Mouse (Mus musculus) CH12.LX (cell line): ENCODE measurements around the gene Ipo4. TPM values are rescaled to one million over a fixed set of nuclear protein-coding genes. Genes with fewer than 3 reads are reported as not detected.

Source experiments
- DNase-seq: peaks from one replicate; pipeline ENCODE4 v3.0.0-alpha.2; 2013; ENCODE audit errors: extremely low read depth
- H3K27ac ChIP-seq: 2 replicates; pipeline ENCODE4 v1.5.1; 2012; ENCODE audit warnings: low read depth, mild to moderate bottlenecking, control low read depth, moderate library complexity; ENCODE audit not compliant: insufficient read depth
- H3K27me3 ChIP-seq: replicated peaks from 2 replicates; pipeline ENCODE3; 2012; ENCODE audit warnings: inconsistent platforms
- H3K36me3 ChIP-seq, 2 experiments: replicated peaks in 1 of 2; 2 replicates each; pipeline versions ENCODE3 to v1.6.1; 2012; ENCODE audit warnings: inconsistent platforms in 1 of 2, low read length in 1 of 2, mild to moderate bottlenecking in 1 of 2, mixed read lengths in 1 of 2, moderate library complexity in 1 of 2; ENCODE audit not compliant: control insufficient read depth in 1 of 2, insufficient read depth in 1 of 2
- H3K4me1 ChIP-seq, 2 experiments: 2 replicates each; pipeline ENCODE4 v1.6.1; 2012; ENCODE audit warnings: inconsistent platforms in 1 of 2, moderate library complexity in 1 of 2; ENCODE audit not compliant: insufficient read depth in 2 of 2, control insufficient read depth in 1 of 2
- H3K4me2 ChIP-seq: 2 replicates; pipeline ENCODE4 v1.6.1; 2012; ENCODE audit warnings: low read depth, mild to moderate bottlenecking, control low read depth; ENCODE audit not compliant: poor library complexity, insufficient read depth, severe bottlenecking
- H3K4me3 ChIP-seq, 3 experiments: fragments of 150-350 bp in 1 of 3; sonication (generic) in 1 of 3; replicated peaks in 1 of 3; 2 replicates each; pipeline versions ENCODE3 to v1.5.1; 2011 to 2012; ENCODE audit warnings: low read depth in 2 of 3, low read length in 2 of 3, mild to moderate bottlenecking in 2 of 3, moderate library complexity in 2 of 3, control low read depth in 1 of 3, improper control_type of control experiment in 1 of 3, inconsistent platforms in 1 of 3, mixed read lengths in 1 of 3; ENCODE audit not compliant: poor library complexity in 1 of 3
- H3K79me2 ChIP-seq: replicated peaks from 2 replicates; pipeline ENCODE4 v1.6.1; 2012; ENCODE audit warnings: mild to moderate bottlenecking, moderate library complexity; ENCODE audit not compliant: control insufficient read depth, poor library complexity, insufficient read depth, severe bottlenecking; ENCODE audit errors: extremely low read depth
- H3K9ac ChIP-seq: 2 replicates; pipeline ENCODE4 v1.6.1; 2012; ENCODE audit warnings: low read depth, mild to moderate bottlenecking, control low read depth, moderate library complexity; ENCODE audit not compliant: insufficient read depth
- H3K9me3 ChIP-seq: replicated peaks from 2 replicates; pipeline ENCODE3; 2012; ENCODE audit warnings: low read length, inconsistent platforms, mixed read lengths
- BHLHE40 ChIP-seq: IDR thresholded peaks from 2 replicates; pipeline ENCODE4 v1.6.1; 2011; ENCODE audit warnings: mild to moderate bottlenecking, low read depth, low read length, improper control_type of control experiment
- CHD2 ChIP-seq: IDR thresholded peaks from 2 replicates; pipeline ENCODE4 v1.6.1; 2011; ENCODE audit warnings: low read length, improper control_type of control experiment
- CTCF ChIP-seq, 2 experiments: IDR thresholded peaks in 1 of 2; conservative IDR thresholded peaks in 1 of 2; 2 replicates each; pipeline ENCODE4 v1.5.1; 2011 to 2012; ENCODE audit warnings: low read depth in 2 of 2, low read length in 2 of 2, improper control_type of control experiment in 1 of 2, inconsistent platforms in 1 of 2, mild to moderate bottlenecking in 1 of 2, moderate library complexity in 1 of 2
- E2F4 ChIP-seq: IDR thresholded peaks from 2 replicates; pipeline ENCODE4 v1.6.1; 2011; ENCODE audit warnings: low read depth, low read length, improper control_type of control experiment; ENCODE audit not compliant: insufficient replicate concordance
- ELF1 ChIP-seq: IDR thresholded peaks from 2 replicates; pipeline ENCODE4 v1.6.1; 2014; ENCODE audit warnings: low read depth, mild to moderate bottlenecking, inconsistent platforms, low read length, improper control_type of control experiment
- EP300 ChIP-seq: IDR thresholded peaks from 2 replicates; pipeline ENCODE4 v1.6.1; 2011; ENCODE audit warnings: low read length, improper control_type of control experiment
- ETS1 ChIP-seq: conservative IDR thresholded peaks from 2 replicates; pipeline ENCODE4 v1.6.1; 2012; ENCODE audit warnings: low read depth, mild to moderate bottlenecking, inconsistent platforms, low read length, improper control_type of control experiment, moderate library complexity
- HCFC1 ChIP-seq: IDR thresholded peaks from 2 replicates; pipeline ENCODE4 v1.6.1; 2012; ENCODE audit warnings: low read depth, mild to moderate bottlenecking, inconsistent platforms, low read length, improper control_type of control experiment
- IRF4 ChIP-seq: IDR thresholded peaks from 2 replicates; pipeline ENCODE4 v1.6.1; 2014; ENCODE audit warnings: low read depth, mild to moderate bottlenecking, inconsistent platforms, low read length, improper control_type of control experiment
- MAFK ChIP-seq: IDR thresholded peaks from 2 replicates; pipeline ENCODE4 v1.6.1; 2011; ENCODE audit warnings: low read length, improper control_type of control experiment; ENCODE audit not compliant: insufficient replicate concordance
- MAZ ChIP-seq: IDR thresholded peaks from 2 replicates; pipeline ENCODE4 v1.6.1; 2012; ENCODE audit warnings: low read depth, mild to moderate bottlenecking, inconsistent platforms, low read length, improper control_type of control experiment, moderate library complexity
- MEF2A ChIP-seq: IDR thresholded peaks from 2 replicates; pipeline ENCODE4 v1.6.1; 2014; ENCODE audit warnings: low read depth, mild to moderate bottlenecking, inconsistent platforms, low read length, improper control_type of control experiment, borderline replicate concordance
- MYC ChIP-seq: IDR thresholded peaks from 2 replicates; pipeline ENCODE4 v1.6.1; 2011; ENCODE audit warnings: low read depth, mild to moderate bottlenecking, improper control_type of control experiment, low read length
- NRF1 ChIP-seq: IDR thresholded peaks from 2 replicates; pipeline ENCODE4 v1.6.1; 2014; ENCODE audit warnings: low read depth, mild to moderate bottlenecking, inconsistent platforms, low read length, improper control_type of control experiment, moderate library complexity
- POLR2A ChIP-seq: IDR thresholded peaks from 2 replicates; pipeline ENCODE4 v1.6.1; 2011; ENCODE audit warnings: low read depth, mild to moderate bottlenecking, improper control_type of control experiment, low read length
- RAD21 ChIP-seq: IDR thresholded peaks from 2 replicates; pipeline ENCODE4 v1.6.1; 2011; ENCODE audit warnings: low read depth, mild to moderate bottlenecking, low read length, improper control_type of control experiment, moderate library complexity
- SIN3A ChIP-seq: IDR thresholded peaks from 2 replicates; pipeline ENCODE4 v1.6.1; 2012; ENCODE audit warnings: low read length, improper control_type of control experiment, inconsistent platforms
- UBTF ChIP-seq: IDR thresholded peaks from 2 replicates; pipeline ENCODE4 v1.6.1; 2012; ENCODE audit warnings: low read depth, mild to moderate bottlenecking, inconsistent platforms, low read length, improper control_type of control experiment, moderate library complexity
- USF1 ChIP-seq: IDR thresholded peaks from 2 replicates; pipeline ENCODE4 v1.6.1; 2014; ENCODE audit warnings: low read depth, mild to moderate bottlenecking, inconsistent platforms, low read length, improper control_type of control experiment
- ZMIZ1 ChIP-seq: IDR thresholded peaks from 2 replicates; pipeline ENCODE4 v1.6.1; 2012; ENCODE audit warnings: low read depth, mild to moderate bottlenecking, inconsistent platforms, low read length, improper control_type of control experiment
- ZNF384 ChIP-seq: IDR thresholded peaks from 2 replicates; pipeline ENCODE4 v1.6.1; 2012; ENCODE audit warnings: low read depth, low read length, improper control_type of control experiment, inconsistent platforms
- dilution Hi-C: fragments of 300-500 bp; cut with MboI; formaldehyde crosslinking; loops from 2 replicates; pipeline ENCODE4 v1.14.3; 2020; ENCODE audit warnings: low sequenced_read_pairs; ENCODE audit not compliant: extremely low pct_unique_long_range_greater_than_20kb, extremely low pct_ligation_motif_present
- in situ Hi-C: fragments of 300-500 bp; cut with MboI; formaldehyde crosslinking; loops from 3 replicates; pipeline ENCODE4 v1.14.3; 2019; ENCODE audit warnings: low sequenced_read_pairs, low pct_ligation_motif_present, low pct_unique_long_range_greater_than_20kb, mixed read lengths
- polyA plus RNA-seq: library from polyadenylated mRNA; unstranded; fragments of >175 nt; gene quantifications from 2 replicates; pipeline ENCODE4 v1.2.1, GENCODE M21; 2012; ENCODE audit warnings: low read depth; ENCODE audit not compliant: insufficient read length
- total RNA-seq, 2 experiments: library from RNA; depleted of rRNA; stranded (reverse); fragments of 300-350 nt in 1 of 2; fragments of >200 nt in 1 of 2; gene quantifications; 2 replicates each; pipeline ENCODE4 v1.2.3; 2012 to 2014

Ipo4 gene
- total and polyA plus RNA-seq, 3 experiments, result 47.5 to 175 (median 84.8) TPM

GRCm38 (mm10) chr14:55589771-55590448, 45.8 kb downstream of the Ipo4 start:
- H3K4me1 ChIP-seq, result peaks cover 4 to 58% of the 10 kb centered on the region in 2 experiments
- H3K36me3 ChIP-seq, result peaks cover 27 to 49% of the 10 kb centered on the region in 2 experiments
- DNase-seq, result peak; percentile 89
- H3K27me3 ChIP-seq, result no peaks in the 10 kb centered on the region
- TF ChIP-seq ELF1 (0 out of 2 replicates have a peak, but pooled peaks have one; percentile 32), MYC (no peak), ZNF384 (0 out of 2 replicates have a peak, but pooled peaks have one; percentile 16), MAFK (peak; percentile 39; the same call in 1 of the 2 replicates), ETS1 (peak; percentile 54; the same call in 1 of the 2 replicates), EP300 (peak; percentile 49), CTCF (conservative IDR thresholded peaks at IDR 0.05 in 1 of 2, IDR thresholded peaks at IDR 0.05 in 1 of 2; ENCODE audit: low read depth in 2 of 2, low read length in 2 of 2) (no peak), NRF1 (no peak), MEF2A (peak; percentile 67), E2F4 (0 out of 2 replicates have a peak, but pooled peaks have one; percentile 33), SIN3A (peak; percentile 27; the same call in 1 of the 2 replicates), IRF4 (0 out of 2 replicates have a peak, but pooled peaks have one; percentile 10), UBTF (no peak), ZMIZ1 (no peak), USF1 (no peak), CHD2 (no peak)
- TF ChIP-seq, all 38 proteins: peak for 9
- H3K79me2 ChIP-seq, result peaks cover 35% of the 10 kb centered on the region
- peak overlapping the region; percentile 96 for H3K4me2 ChIP-seq
- dilution Hi-C loops, result no loop called here
- peak overlapping the region; percentile 89 for H3K9ac ChIP-seq
- H3K27ac ChIP-seq, result peak overlapping the region; percentile 97
- H3K9me3 ChIP-seq, result no peaks in the 10 kb centered on the region
- in situ Hi-C loops, result no loop called here
- peak overlapping the region; percentile 79 to 94 (median 91) for H3K4me3 ChIP-seq

- H3K27me3 ChIP-seq, result no peaks in the 10 kb centered on the region
- H3K79me2 ChIP-seq, result peaks cover 35% of the 10 kb centered on the region
- peak overlapping the region; percentile 97 for H3K27ac ChIP-seq
- no peak for DNase-seq
- TF ChIP-seq ZMIZ1 (no peak), POLR2A (no peak), ELF1 (no peak), ETS1 (no peak), BHLHE40 (no peak), SIN3A (no peak), UBTF (no peak), MAZ (no peak), HCFC1 (no peak), RAD21 (no peak)
- dilution Hi-C loops, result no loop called here
- no peaks in the 10 kb centered on the region for H3K9me3 ChIP-seq
- H3K4me2 ChIP-seq, result peak overlapping the region; percentile 96
- peak overlapping the region; percentile 89 for H3K9ac ChIP-seq
- peaks cover 8 to 64% of the 10 kb centered on the region in 2 experiments for H3K4me1 ChIP-seq
- H3K36me3 ChIP-seq, result peaks cover 22 to 45% of the 10 kb centered on the region in 2 experiments
- in situ Hi-C loops, result no loop called here
- H3K4me3 ChIP-seq, result peak overlapping the region; percentile 79 to 94 (median 91)
Observed at GRCm38 (mm10) chr14:55589271-55589670, 46.5 kb downstream of the Ipo4 start.
